Mouse (Mus musculus): ENCODE measurements at regions not wholly inside any gene's neighbourhood (a gene's known extent, or its start where the extent isn't known, plus 50 kb on each side); places are given as distances from the start of the nearest gene placed in this dataset.

DNA sequence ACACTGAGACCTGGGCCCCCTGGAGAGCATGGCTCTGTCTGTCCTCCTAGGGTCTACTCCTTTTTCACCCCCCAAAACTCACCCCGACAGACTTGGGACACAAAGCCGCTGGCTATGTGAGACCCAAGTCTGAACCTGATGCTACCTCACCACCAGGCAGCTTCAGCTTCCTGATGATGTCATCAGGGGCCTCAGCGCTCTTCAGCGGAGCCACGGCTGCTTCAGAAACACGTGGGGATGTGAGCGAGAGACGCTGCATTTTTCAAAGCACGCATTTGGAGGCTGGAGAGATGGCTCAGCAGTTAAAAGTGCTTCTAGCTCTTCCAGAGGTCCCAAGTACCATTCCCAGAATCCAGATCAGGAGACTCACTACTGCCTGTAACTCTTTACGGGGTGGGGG, 72.3 kb upstream of the Ptpn1 start:
- H3K79me2 ChIP-seq (ENCODE audit: control insufficient read depth, insufficient read depth), result no peaks in the 10 kb centered on the region
- H3K4me3 ChIP-seq (ENCODE audit: insufficient read depth, poor library complexity, severe bottlenecking), result no peak overlapping the region
- no peaks in the 10 kb centered on the region for H3K27me3 ChIP-seq (ENCODE audit: control insufficient read depth, insufficient read depth, insufficient read length)
- H3ac ChIP-seq (ENCODE audit: control insufficient read depth, insufficient read length, low read depth), result no peak overlapping the region
- TF ChIP-seq CEBPB (IDR thresholded peaks at IDR 0.05; ENCODE audit: low read depth), result no peak
- no peak for TF ChIP-seq FOSL1 (IDR thresholded peaks at IDR 0.05; ENCODE audit: insufficient read depth, low read length, poor library complexity, severe bottlenecking)
- TF ChIP-seq USF1 (IDR thresholded peaks at IDR 0.05; ENCODE audit: low read depth), result no peak
- no peak for TF ChIP-seq MAX (IDR thresholded peaks at IDR 0.05)
- no peak for TF ChIP-seq MYOD1 (IDR thresholded peaks at IDR 0.05; ENCODE audit: control insufficient read depth, insufficient read length, low read depth)
- TF ChIP-seq MYOG (IDR thresholded peaks at IDR 0.05; ENCODE audit: control insufficient read depth, extremely low read depth, insufficient read length), result no peak
- no peak for TF ChIP-seq CTCF (IDR thresholded peaks at IDR 0.05; ENCODE audit: control insufficient read depth, insufficient read depth, insufficient read length)
- no peaks in the 10 kb centered on the region for H3K36me3 ChIP-seq (ENCODE audit: control insufficient read depth, insufficient read depth)
- H3K79me3 ChIP-seq (ENCODE audit: low read depth), result no peaks in the 10 kb centered on the region

DNA sequence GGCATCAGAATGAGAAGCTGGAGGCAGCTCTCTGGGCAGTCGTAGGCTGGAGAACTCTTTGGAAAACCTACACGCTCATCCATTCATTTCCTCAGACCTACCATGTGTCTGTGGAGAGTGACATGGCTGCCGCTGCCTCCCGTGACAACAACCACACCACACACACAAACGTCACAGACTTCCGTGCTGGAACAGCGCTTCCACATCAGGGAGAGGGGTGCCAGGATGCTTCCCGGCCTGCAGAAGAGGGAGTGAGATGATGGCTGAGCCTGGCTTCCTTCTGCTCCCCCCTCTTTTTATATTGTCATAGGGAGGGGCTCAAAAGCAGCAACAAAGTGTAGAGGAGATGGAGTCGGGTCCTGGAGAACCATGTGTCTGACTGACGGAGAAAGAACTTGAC, 73.5 kb upstream of the Ptpn1 start:
- no peaks in the 10 kb centered on the region for H3K79me3 ChIP-seq (ENCODE audit: low read depth)
- H3K36me3 ChIP-seq (ENCODE audit: control insufficient read depth, insufficient read depth), result no peaks in the 10 kb centered on the region
- no peak overlapping the region for H3K4me3 ChIP-seq (ENCODE audit: insufficient read depth, poor library complexity, severe bottlenecking)
- no peaks in the 10 kb centered on the region for H3K79me2 ChIP-seq (ENCODE audit: control insufficient read depth, insufficient read depth)
- TF ChIP-seq CEBPB (IDR thresholded peaks at IDR 0.05; ENCODE audit: low read depth), result no peak
- no peak for TF ChIP-seq MAX (IDR thresholded peaks at IDR 0.05)
- no peak for TF ChIP-seq FOSL1 (IDR thresholded peaks at IDR 0.05; ENCODE audit: insufficient read depth, low read length, poor library complexity, severe bottlenecking)
- TF ChIP-seq USF1 (IDR thresholded peaks at IDR 0.05; ENCODE audit: low read depth), result no peak
- no peak for TF ChIP-seq MYOG (IDR thresholded peaks at IDR 0.05; ENCODE audit: control insufficient read depth, extremely low read depth, insufficient read length)
- no peak for TF ChIP-seq CTCF (IDR thresholded peaks at IDR 0.05; ENCODE audit: control insufficient read depth, insufficient read depth, insufficient read length)
- no peak for TF ChIP-seq MYOD1 (IDR thresholded peaks at IDR 0.05; ENCODE audit: control insufficient read depth, insufficient read length, low read depth)
- no peak overlapping the region for H3ac ChIP-seq (ENCODE audit: control insufficient read depth, insufficient read length, low read depth)
- H3K27me3 ChIP-seq (ENCODE audit: control insufficient read depth, insufficient read depth, insufficient read length), result no peaks in the 10 kb centered on the region

DNA sequence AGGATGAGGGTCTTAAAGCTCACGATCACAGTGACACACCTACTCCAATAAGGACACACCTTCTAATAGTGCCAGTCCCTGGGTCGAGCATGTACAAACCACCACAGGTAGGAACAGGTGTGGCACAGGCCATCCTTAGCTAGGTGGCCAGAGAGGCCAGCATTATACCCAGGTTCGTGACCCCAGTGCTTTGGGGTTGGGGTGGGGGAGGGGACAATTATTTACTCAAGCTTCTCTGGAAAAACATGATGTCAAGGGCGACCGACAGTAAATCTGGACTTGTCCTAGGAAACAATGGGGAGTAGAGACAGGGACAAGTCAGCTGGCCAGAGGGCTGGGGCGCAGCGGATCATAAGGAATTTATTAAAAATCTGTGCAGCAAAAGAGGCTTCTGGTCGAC, 73.9 kb upstream of the Ptpn1 start:
- no peaks in the 10 kb centered on the region for H3K79me2 ChIP-seq (ENCODE audit: control insufficient read depth, insufficient read depth)
- H3K27me3 ChIP-seq (ENCODE audit: control insufficient read depth, insufficient read depth, insufficient read length), result no peaks in the 10 kb centered on the region
- H3K36me3 ChIP-seq (ENCODE audit: control insufficient read depth, insufficient read depth), result no peaks in the 10 kb centered on the region
- no peak for TF ChIP-seq FOSL1 (IDR thresholded peaks at IDR 0.05; ENCODE audit: insufficient read depth, low read length, poor library complexity, severe bottlenecking)
- no peak for TF ChIP-seq MAX (IDR thresholded peaks at IDR 0.05)
- no peak for TF ChIP-seq MYOD1 (IDR thresholded peaks at IDR 0.05; ENCODE audit: control insufficient read depth, insufficient read length, low read depth)
- TF ChIP-seq CTCF (IDR thresholded peaks at IDR 0.05; ENCODE audit: control insufficient read depth, insufficient read depth, insufficient read length), result no peak
- TF ChIP-seq CEBPB (IDR thresholded peaks at IDR 0.05; ENCODE audit: low read depth), result no peak
- TF ChIP-seq USF1 (IDR thresholded peaks at IDR 0.05; ENCODE audit: low read depth), result no peak
- no peak for TF ChIP-seq MYOG (IDR thresholded peaks at IDR 0.05; ENCODE audit: control insufficient read depth, extremely low read depth, insufficient read length)
- H3K79me3 ChIP-seq (ENCODE audit: low read depth), result no peaks in the 10 kb centered on the region
- no peak overlapping the region for H3K4me3 ChIP-seq (ENCODE audit: insufficient read depth, poor library complexity, severe bottlenecking)
- H3ac ChIP-seq (ENCODE audit: control insufficient read depth, insufficient read length, low read depth), result no peak overlapping the region

DNA sequence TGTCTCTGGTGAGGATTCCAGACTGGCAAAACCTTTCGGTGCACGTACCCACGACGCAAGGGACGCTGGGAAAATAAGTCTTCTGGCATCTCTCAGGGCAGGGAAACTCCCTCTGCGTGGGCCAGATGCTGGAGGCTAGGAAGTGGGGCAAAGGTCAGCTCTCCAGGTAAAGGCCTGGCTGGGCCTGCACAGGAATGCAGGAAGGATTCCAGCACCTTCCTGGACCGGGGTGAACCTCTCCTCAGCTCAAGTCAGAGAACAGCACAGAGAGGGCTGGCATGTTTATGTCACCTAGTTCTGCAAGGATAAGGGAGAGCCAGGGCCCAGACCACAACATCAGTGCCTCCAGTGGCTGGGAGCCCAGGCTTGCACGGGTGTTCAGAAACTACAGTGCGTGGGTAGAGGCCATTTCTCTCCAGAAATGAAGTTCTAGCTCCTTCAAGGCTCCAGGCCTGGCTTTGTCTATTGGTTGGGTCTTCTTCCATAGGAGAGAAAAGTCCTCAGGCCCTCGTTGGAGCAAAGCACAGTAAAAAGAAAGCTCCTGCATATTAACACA, 74.9 kb upstream of the Ptpn1 start:
- no peaks in the 10 kb centered on the region for H3K36me3 ChIP-seq (ENCODE audit: control insufficient read depth, insufficient read depth)
- H3K79me2 ChIP-seq (ENCODE audit: control insufficient read depth, insufficient read depth), result no peaks in the 10 kb centered on the region
- no peaks in the 10 kb centered on the region for H3K27me3 ChIP-seq (ENCODE audit: control insufficient read depth, insufficient read depth, insufficient read length)
- TF ChIP-seq MYOD1 (IDR thresholded peaks at IDR 0.05; ENCODE audit: control insufficient read depth, insufficient read length, low read depth), result no peak
- TF ChIP-seq FOSL1 (IDR thresholded peaks at IDR 0.05; ENCODE audit: insufficient read depth, low read length, poor library complexity, severe bottlenecking), result no peak
- no peak for TF ChIP-seq CTCF (IDR thresholded peaks at IDR 0.05; ENCODE audit: control insufficient read depth, insufficient read depth, insufficient read length)
- no peak for TF ChIP-seq CEBPB (IDR thresholded peaks at IDR 0.05; ENCODE audit: low read depth)
- no peak for TF ChIP-seq USF1 (IDR thresholded peaks at IDR 0.05; ENCODE audit: low read depth)
- TF ChIP-seq MYOG (IDR thresholded peaks at IDR 0.05; ENCODE audit: control insufficient read depth, extremely low read depth, insufficient read length), result no peak
- no peak for TF ChIP-seq MAX (IDR thresholded peaks at IDR 0.05)
- H3ac ChIP-seq (ENCODE audit: control insufficient read depth, insufficient read length, low read depth), result no peak overlapping the region
- no peak overlapping the region for H3K4me3 ChIP-seq (ENCODE audit: insufficient read depth, poor library complexity, severe bottlenecking)
- H3K79me3 ChIP-seq (ENCODE audit: low read depth), result no peaks in the 10 kb centered on the region

DNA sequence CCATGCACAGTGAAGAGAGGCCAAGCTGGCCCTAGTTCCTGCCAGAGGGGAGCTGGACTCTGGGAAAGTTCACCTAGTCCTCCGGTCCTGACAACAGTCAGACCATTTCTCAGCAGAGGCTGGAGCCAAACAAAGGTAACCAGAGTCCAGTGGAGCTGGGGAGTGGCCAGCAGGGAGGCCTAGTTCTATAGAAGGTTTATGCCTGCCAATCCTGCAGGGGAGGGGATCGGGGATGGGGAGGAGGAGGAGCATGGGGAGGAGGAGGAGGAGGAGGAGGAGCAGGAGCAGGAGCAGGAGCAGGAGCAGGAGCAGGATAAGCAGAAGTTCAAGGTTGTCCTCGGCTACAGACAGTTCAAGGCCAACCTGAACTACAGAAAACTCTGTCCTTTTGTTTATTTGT, 75.8 kb upstream of the Ptpn1 start:
- Histone ChIP-seq H3K79me2 (ENCODE audit: control insufficient read depth, insufficient read depth) (no peaks in the 10 kb centered on the region), H3K79me3 (ENCODE audit: low read depth) (no peaks in the 10 kb centered on the region), H3K36me3 (ENCODE audit: control insufficient read depth, insufficient read depth) (no peaks in the 10 kb centered on the region), H3K27me3 (ENCODE audit: control insufficient read depth, insufficient read depth, insufficient read length) (no peaks in the 10 kb centered on the region), H3ac (ENCODE audit: control insufficient read depth, insufficient read length, low read depth) (no peak overlapping the region), H3K4me3 (ENCODE audit: insufficient read depth, poor library complexity, severe bottlenecking) (no peak overlapping the region)
- TF ChIP-seq FOSL1 (IDR thresholded peaks at IDR 0.05; ENCODE audit: insufficient read depth, low read length, poor library complexity, severe bottlenecking) (no peak), CTCF (IDR thresholded peaks at IDR 0.05; ENCODE audit: control insufficient read depth, insufficient read depth, insufficient read length) (no peak), MYOG (IDR thresholded peaks at IDR 0.05; ENCODE audit: control insufficient read depth, extremely low read depth, insufficient read length) (no peak), MYOD1 (IDR thresholded peaks at IDR 0.05; ENCODE audit: control insufficient read depth, insufficient read length, low read depth) (no peak), CEBPB (IDR thresholded peaks at IDR 0.05; ENCODE audit: low read depth) (no peak), USF1 (IDR thresholded peaks at IDR 0.05; ENCODE audit: low read depth) (no peak), MAX (IDR thresholded peaks at IDR 0.05) (no peak)

DNA sequence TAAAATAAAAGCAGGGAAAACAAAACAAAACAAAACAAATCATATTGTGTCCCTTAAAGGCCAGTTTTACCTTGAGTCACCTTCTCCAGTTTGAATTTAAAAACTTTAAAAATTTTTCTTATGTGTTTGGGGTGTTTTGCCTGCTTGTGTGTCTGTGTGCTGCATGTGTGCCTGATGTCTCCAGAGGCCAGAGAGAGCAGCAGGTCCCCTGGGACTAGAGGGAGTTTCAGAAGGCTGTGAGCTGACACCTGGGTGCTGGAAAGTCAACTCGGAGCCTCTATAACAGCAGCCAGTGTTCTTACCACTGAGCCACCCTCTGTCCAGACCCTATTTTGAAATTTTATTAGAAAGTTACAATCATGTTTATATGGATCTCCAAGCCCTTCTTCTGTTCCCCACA, 77.8 kb upstream of the Ptpn1 start:
- no peak overlapping the region for H3ac ChIP-seq (ENCODE audit: control insufficient read depth, insufficient read length, low read depth)
- no peaks in the 10 kb centered on the region for H3K79me3 ChIP-seq (ENCODE audit: low read depth)
- no peak overlapping the region for H3K4me3 ChIP-seq (ENCODE audit: insufficient read depth, poor library complexity, severe bottlenecking)
- no peaks in the 10 kb centered on the region for H3K27me3 ChIP-seq (ENCODE audit: control insufficient read depth, insufficient read depth, insufficient read length)
- H3K36me3 ChIP-seq (ENCODE audit: control insufficient read depth, insufficient read depth), result no peaks in the 10 kb centered on the region
- H3K79me2 ChIP-seq (ENCODE audit: control insufficient read depth, insufficient read depth), result no peaks in the 10 kb centered on the region
- TF ChIP-seq MAX (IDR thresholded peaks at IDR 0.05) (no peak), CEBPB (IDR thresholded peaks at IDR 0.05; ENCODE audit: low read depth) (no peak), FOSL1 (IDR thresholded peaks at IDR 0.05; ENCODE audit: insufficient read depth, low read length, poor library complexity, severe bottlenecking) (no peak), USF1 (IDR thresholded peaks at IDR 0.05; ENCODE audit: low read depth) (no peak), MYOG (IDR thresholded peaks at IDR 0.05; ENCODE audit: control insufficient read depth, extremely low read depth, insufficient read length) (no peak), MYOD1 (IDR thresholded peaks at IDR 0.05; ENCODE audit: control insufficient read depth, insufficient read length, low read depth) (no peak), CTCF (IDR thresholded peaks at IDR 0.05; ENCODE audit: control insufficient read depth, insufficient read depth, insufficient read length) (no peak)

Measured in C2C12 (cell line).